Mouse (Mus musculus): Measurements from ENCODE around the gene Lck. TPM values are rescaled to one million over a fixed set of nuclear protein-coding genes. Genes with fewer than 3 reads are reported as not detected.
"Not testable (repeated sequence)": the region's sequence is repeated elsewhere in the genome, so short reads cannot be mapped to it uniquely, and the experiment has no call there.

Lck gene
- polyA plus RNA-seq, 1 experiment from 2014 or later: 3.8 TPM

GRCm38 (mm10) chr4:129554512-129554911 is 18.9 kb downstream of the Lck start:
- not testable (repeated sequence) for H3K27ac ChIP-seq; ATAC-seq (ENCODE audit: low read depth)
- 72% methylated on average over 6 of the region's 6 CpGs for WGBS (ENCODE audit: insufficient replicate concordance)

GRCm38 (mm10) chr4:129550295-129550694 is 23.1 kb downstream of the Lck start:
- Histone ChIP-seq H3K4me2 (no peak overlapping the region), H3K27ac (no peak overlapping the region), H3K9ac (no peak overlapping the region), H3K36me3 (no peaks in the 10 kb centered on the region), H3K4me3 (replicated peaks) (no peak overlapping the region), H3K4me1 (replicated peaks) (peaks cover 15% of the 10 kb centered on the region), H3K27me3 (peaks cover 18% of the 10 kb centered on the region), H3K9me3 (replicated peaks) (no peaks in the 10 kb centered on the region)
- 74% methylated on average over 1 of the region's 1 CpGs for WGBS (ENCODE audit: insufficient replicate concordance)
- no peak for DNase-seq
- ATAC-seq (ENCODE audit: low read depth): no peak

More at GRCm38 (mm10) chr4:129554512-129554911, 18.9 kb downstream of the Lck start:
- H3K4me3 ChIP-seq (replicated peaks); H3K9ac ChIP-seq; H3K36me3 ChIP-seq; H3K4me2 ChIP-seq; H3K9me3 ChIP-seq (replicated peaks); DNase-seq: not testable (repeated sequence)
- peaks cover 27% of the 10 kb centered on the region for H3K27me3 ChIP-seq
- peaks cover 39% of the 10 kb centered on the region for H3K4me1 ChIP-seq (replicated peaks)

GRCm38 (mm10) chr4:129549306-129549705 is 24.1 kb downstream of the Lck start:
- no peak for DNase-seq
- no peak overlapping the region for H3K4me3 ChIP-seq (replicated peaks)
- H3K4me1 ChIP-seq (replicated peaks): peaks cover 12% of the 10 kb centered on the region
- 73% methylated on average over 2 of the region's 2 CpGs for WGBS (ENCODE audit: insufficient replicate concordance)
- H3K27ac ChIP-seq: no peak overlapping the region
- no peaks in the 10 kb centered on the region for H3K9me3 ChIP-seq (replicated peaks)
- H3K4me2 ChIP-seq: no peak overlapping the region
- ATAC-seq (ENCODE audit: low read depth): no peak
- H3K27me3 ChIP-seq: 0 out of 2 replicates have a peak, but pooled peaks cover 9% of the 10 kb centered on the region
- no peak overlapping the region for H3K9ac ChIP-seq
- H3K36me3 ChIP-seq: no peaks in the 10 kb centered on the region

- H3K9ac ChIP-seq; H3K36me3 ChIP-seq; H3K4me2 ChIP-seq; H3K27me3 ChIP-seq; H3K27ac ChIP-seq; H3K9me3 ChIP-seq (replicated peaks); H3K4me3 ChIP-seq (replicated peaks); DNase-seq; ATAC-seq (ENCODE audit: low read depth): not testable (repeated sequence)
- WGBS (ENCODE audit: insufficient replicate concordance): 50% methylated on average over 4 of the region's 4 CpGs
- H3K4me1 ChIP-seq (replicated peaks): peaks cover 20% of the 10 kb centered on the region
These were observed 25.8 kb downstream of the Lck start for GRCm38 (mm10) chr4:129547631-129548030.

GRCm38 (mm10) chr4:129544106-129544505 is 29.3 kb downstream of the Lck start:
- H3K27ac ChIP-seq: no peak overlapping the region
- WGBS (ENCODE audit: insufficient replicate concordance): 80% methylated on average over 4 of the region's 4 CpGs

GRCm38 (mm10) chr4:129542592-129543141 is 30.8 kb downstream of the Lck start, which contains the start of gene Hdac1:
Gene Hdac1, minus strand, starts transcription at chr4:129542713.
- WGBS (ENCODE audit: insufficient replicate concordance): 1% methylated on average over 46 of the region's 46 CpGs

More at GRCm38 (mm10) chr4:129544106-129544505, 29.3 kb downstream of the Lck start:
- no peak overlapping the region for H3K9ac ChIP-seq
- H3K4me3 ChIP-seq (replicated peaks): no peak overlapping the region
- no peaks in the 10 kb centered on the region for H3K9me3 ChIP-seq (replicated peaks)
- peaks cover 13% of the 10 kb centered on the region for H3K36me3 ChIP-seq
- H3K4me2 ChIP-seq: no peak overlapping the region
- no peak for DNase-seq
- peaks cover 39% of the 10 kb centered on the region for H3K4me1 ChIP-seq (replicated peaks)
- no peaks in the 10 kb centered on the region for H3K27me3 ChIP-seq
- no peak for ATAC-seq (ENCODE audit: low read depth)

DNA sequence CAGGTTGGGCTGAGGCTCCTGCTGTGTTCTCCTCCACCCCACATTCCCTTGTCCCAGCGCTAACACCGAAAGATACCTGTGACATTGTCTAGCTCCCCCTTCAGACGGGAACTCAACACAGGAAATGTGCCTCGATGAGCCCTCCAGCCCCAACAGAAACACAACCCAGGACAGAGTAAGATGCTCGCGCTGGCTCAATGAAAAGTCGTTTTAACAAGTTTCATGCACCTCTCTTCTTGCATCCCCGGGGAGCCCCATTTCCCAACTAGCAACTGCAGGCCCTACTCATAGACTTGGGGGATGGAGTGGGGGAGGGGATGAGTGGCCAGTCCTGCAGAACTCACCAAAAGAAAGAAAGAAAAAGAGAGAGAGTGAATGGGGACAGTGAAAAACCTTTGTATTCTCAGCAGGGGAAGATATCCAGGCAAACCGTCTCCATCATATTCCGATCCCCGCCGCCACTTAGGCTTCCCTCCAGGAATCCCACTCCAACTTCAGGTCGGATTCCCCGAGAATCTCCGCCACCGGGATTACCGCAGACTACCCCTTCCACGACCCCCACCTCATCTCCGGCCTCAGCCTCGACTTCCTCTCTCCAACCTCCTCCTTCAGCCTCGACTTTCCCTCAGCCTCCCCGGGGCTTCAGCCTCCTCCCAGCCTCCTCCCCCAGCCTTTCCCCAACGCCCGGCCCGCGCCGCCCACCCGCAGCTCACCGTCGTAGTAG is 31.4 kb downstream of the Lck start:
- Histone ChIP-seq H3K9me3 (replicated peaks) (no peaks in the 10 kb centered on the region), H3K27me3 (no peaks in the 10 kb centered on the region), H3K4me2 (peak overlapping the region; percentile 84), H3K36me3 (peaks cover 28% of the 10 kb centered on the region), H3K27ac (peak overlapping the region; percentile 84), H3K4me3 (replicated peaks) (peak overlapping the region; percentile 74), H3K9ac (peak overlapping the region; percentile 91), H3K4me1 (replicated peaks) (peaks cover 48% of the 10 kb centered on the region)
- ATAC-seq (ENCODE audit: low read depth) (no peak), DNase-seq (peak; percentile 29)
- under 1% methylated on average over 30 of the region's 30 CpGs for WGBS (ENCODE audit: insufficient replicate concordance)

More at GRCm38 (mm10) chr4:129542592-129543141, 30.8 kb downstream of the Lck start, which contains the start of gene Hdac1:
- peaks cover 23% of the 10 kb centered on the region for H3K36me3 ChIP-seq
- H3K9ac ChIP-seq: peak within 1 kb of the TSS; percentile 91
- peak within 1 kb of the TSS; percentile 84 for H3K27ac ChIP-seq
- no peaks in the 10 kb centered on the region for H3K9me3 ChIP-seq (replicated peaks)
- peak within 1 kb of the TSS; percentile 84 for H3K4me2 ChIP-seq
- peak; percentile 100 for ATAC-seq (ENCODE audit: low read depth)
- DNase-seq: peak; percentile 98
- H3K4me3 ChIP-seq (replicated peaks): peak within 1 kb of the TSS; percentile 74
- H3K4me1 ChIP-seq (replicated peaks): peaks cover 49% of the 10 kb centered on the region
- H3K27me3 ChIP-seq: no peaks in the 10 kb centered on the region

GRCm38 (mm10) chr4:129540012-129540411 is 33.4 kb downstream of the Lck start:
- no peak for ATAC-seq (ENCODE audit: low read depth)
- 0 out of 2 replicates have a peak overlapping the region, but pooled peaks have one; percentile 0 for H3K4me3 ChIP-seq (replicated peaks)
- H3K9ac ChIP-seq: no peak overlapping the region
- H3K27me3 ChIP-seq: no peaks in the 10 kb centered on the region
- DNase-seq: peak; percentile 44
- peaks cover 46% of the 10 kb centered on the region for H3K36me3 ChIP-seq
- no peaks in the 10 kb centered on the region for H3K9me3 ChIP-seq (replicated peaks)
- H3K27ac ChIP-seq: no peak overlapping the region
- H3K4me2 ChIP-seq: no peak overlapping the region
- peaks cover 55% of the 10 kb centered on the region for H3K4me1 ChIP-seq (replicated peaks)
- WGBS (ENCODE audit: insufficient replicate concordance): 87% methylated on average over 6 of the region's 6 CpGs

- WGBS (ENCODE audit: insufficient replicate concordance): 86% methylated on average over 6 of the region's 6 CpGs
- not testable (repeated sequence) for H3K4me3 ChIP-seq (replicated peaks); DNase-seq; H3K4me2 ChIP-seq; H3K27me3 ChIP-seq; ATAC-seq (ENCODE audit: low read depth); H3K9ac ChIP-seq; H3K27ac ChIP-seq; H3K4me1 ChIP-seq (replicated peaks); H3K9me3 ChIP-seq (replicated peaks)
- peaks cover 90% of the 10 kb centered on the region for H3K36me3 ChIP-seq
These were observed 44.5 kb downstream of the Lck start for GRCm38 (mm10) chr4:129528901-129529300.

DNA sequence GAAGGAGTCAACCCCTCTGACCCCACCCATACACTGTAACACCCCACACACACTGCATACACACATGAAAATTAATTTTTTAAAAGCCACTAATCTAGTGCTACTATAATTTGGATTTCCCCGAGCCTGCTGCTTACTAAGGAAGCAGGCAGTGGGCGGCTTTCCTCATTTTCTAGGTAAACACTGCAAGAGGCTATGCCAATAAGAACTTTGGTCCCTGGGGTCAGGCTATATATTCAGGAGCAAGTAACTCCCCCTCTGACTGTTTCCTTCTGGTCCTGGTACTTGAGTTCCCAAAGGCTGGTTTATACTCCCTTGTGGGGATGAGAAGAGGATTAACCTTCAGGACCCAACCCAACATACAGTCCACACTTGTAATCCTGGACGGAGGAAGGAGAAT is 47.6 kb downstream of the Lck start:
- Histone ChIP-seq H3K4me1 (replicated peaks) (0 out of 2 replicates have a peak, but pooled peaks cover 7% of the 10 kb centered on the region), H3K36me3 (peaks cover 92% of the 10 kb centered on the region), H3K4me2 (no peak overlapping the region), H3K27me3 (no peaks in the 10 kb centered on the region), H3K4me3 (replicated peaks) (no peak overlapping the region), H3K9ac (no peak overlapping the region), H3K27ac (no peak overlapping the region), H3K9me3 (replicated peaks) (no peaks in the 10 kb centered on the region)
- ATAC-seq (ENCODE audit: low read depth) (no peak), DNase-seq (no peak)
- 84% methylated on average over 3 of the region's 3 CpGs for WGBS (ENCODE audit: insufficient replicate concordance)

DNA sequence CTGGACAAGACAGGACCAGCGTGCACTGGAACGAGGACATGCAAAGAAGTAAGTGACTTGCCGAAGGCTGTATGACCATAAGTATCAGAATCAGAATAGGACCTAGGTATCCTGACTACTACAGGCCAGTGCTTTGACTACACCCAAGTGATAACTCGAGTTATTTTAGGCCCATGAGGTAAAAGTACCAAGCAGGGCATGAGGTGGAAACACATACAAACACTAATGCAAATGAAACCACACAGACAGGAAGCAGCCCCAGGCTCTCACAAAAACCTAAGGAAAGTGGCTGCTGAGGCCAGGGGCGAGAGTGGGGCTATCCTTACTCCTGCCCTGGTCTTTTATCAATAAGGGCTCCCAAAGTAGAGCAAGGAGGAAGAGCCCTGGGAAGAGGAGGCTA is 48.1 kb downstream of the Lck start:
- Histone ChIP-seq H3K4me2 (no peak overlapping the region), H3K4me3 (replicated peaks) (no peak overlapping the region), H3K36me3 (peaks cover 91% of the 10 kb centered on the region), H3K27ac (no peak overlapping the region), H3K9ac (no peak overlapping the region), H3K4me1 (replicated peaks) (0 out of 2 replicates have a peak, but pooled peaks cover 7% of the 10 kb centered on the region), H3K9me3 (replicated peaks) (no peaks in the 10 kb centered on the region), H3K27me3 (no peaks in the 10 kb centered on the region)
- ATAC-seq (ENCODE audit: low read depth) (no peak), DNase-seq (no peak)
- WGBS (ENCODE audit: insufficient replicate concordance): 83% methylated on average over 5 of the region's 5 CpGs

All from liver, embryonic 13.5 days (tissue).